Mouse (Mus musculus): Measurements from ENCODE around the gene Cdh13. TPM values are rescaled to one million over a fixed set of nuclear protein-coding genes. Genes with fewer than 3 reads are reported as not detected.

Cdh13 gene
- polyA plus RNA-seq, 1 experiment from 2014 or later, result 1.5 TPM

- Histone ChIP-seq H3K9ac (no peak overlapping the region), H3K36me3 (no peaks in the 10 kb centered on the region), H3K27me3 (replicated peaks) (no peaks in the 10 kb centered on the region), H3K4me1 (no peaks in the 10 kb centered on the region), H3K4me3 (no peak overlapping the region), H3K9me3 (replicated peaks) (peaks cover 22% of the 10 kb centered on the region; the same call in 1 of the 2 replicates), H3K4me2 (no peak overlapping the region), H3K27ac (no peak overlapping the region)
- ATAC-seq, result no peak
- WGBS (ENCODE audit: insufficient replicate concordance), result 49% methylated on average over 8 of the region's 8 CpGs
These were observed 654.5 kb downstream of the Cdh13 start for GRCm38 (mm10) chr8:118938025-118938424.

- H3K9me3 ChIP-seq (replicated peaks), result peaks cover 39% of the 10 kb centered on the region
- H3K4me2 ChIP-seq, result no peak overlapping the region
- H3K4me1 ChIP-seq, result no peaks in the 10 kb centered on the region
- ATAC-seq, result no peak
- 50% methylated on average over 20 of the region's 20 CpGs for WGBS (ENCODE audit: insufficient replicate concordance)
- H3K27me3 ChIP-seq (replicated peaks), result no peaks in the 10 kb centered on the region
- H3K27ac ChIP-seq, result no peak overlapping the region
- no peak overlapping the region for H3K9ac ChIP-seq
- H3K36me3 ChIP-seq, result no peaks in the 10 kb centered on the region
- H3K4me3 ChIP-seq, result no peak overlapping the region
These were observed 668.5 kb downstream of the Cdh13 start for GRCm38 (mm10) chr8:118951766-118952741.

DNA sequence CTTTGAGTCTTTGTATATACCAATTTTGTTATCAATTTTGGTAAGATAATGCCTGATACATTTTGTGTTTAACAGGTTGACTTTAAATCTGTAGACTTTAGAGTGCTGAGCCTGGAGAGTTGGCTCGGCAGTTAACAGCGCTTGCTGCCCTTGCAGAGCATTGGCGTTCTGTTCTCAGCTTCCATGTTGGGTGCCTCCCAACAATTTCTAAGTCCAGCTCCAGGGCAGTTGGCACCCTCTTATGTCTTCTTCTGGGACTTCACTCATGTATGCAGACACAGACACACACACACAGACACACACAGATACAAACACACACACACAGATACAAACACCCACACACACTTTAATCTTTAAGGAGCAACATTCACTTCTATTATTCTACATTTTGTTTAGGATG is 672.6 kb downstream of the Cdh13 start:
- peaks cover 15% of the 10 kb centered on the region for H3K9me3 ChIP-seq (replicated peaks)
- no peaks in the 10 kb centered on the region for H3K4me1 ChIP-seq
- H3K27ac ChIP-seq, result no peak overlapping the region
- H3K27me3 ChIP-seq (replicated peaks), result no peaks in the 10 kb centered on the region
- H3K4me3 ChIP-seq, result no peak overlapping the region
- H3K9ac ChIP-seq, result no peak overlapping the region
- no peaks in the 10 kb centered on the region for H3K36me3 ChIP-seq
- no peak overlapping the region for H3K4me2 ChIP-seq
- no peak for ATAC-seq
- WGBS (ENCODE audit: insufficient replicate concordance), result 57% methylated on average over 3 of the region's 3 CpGs

DNA sequence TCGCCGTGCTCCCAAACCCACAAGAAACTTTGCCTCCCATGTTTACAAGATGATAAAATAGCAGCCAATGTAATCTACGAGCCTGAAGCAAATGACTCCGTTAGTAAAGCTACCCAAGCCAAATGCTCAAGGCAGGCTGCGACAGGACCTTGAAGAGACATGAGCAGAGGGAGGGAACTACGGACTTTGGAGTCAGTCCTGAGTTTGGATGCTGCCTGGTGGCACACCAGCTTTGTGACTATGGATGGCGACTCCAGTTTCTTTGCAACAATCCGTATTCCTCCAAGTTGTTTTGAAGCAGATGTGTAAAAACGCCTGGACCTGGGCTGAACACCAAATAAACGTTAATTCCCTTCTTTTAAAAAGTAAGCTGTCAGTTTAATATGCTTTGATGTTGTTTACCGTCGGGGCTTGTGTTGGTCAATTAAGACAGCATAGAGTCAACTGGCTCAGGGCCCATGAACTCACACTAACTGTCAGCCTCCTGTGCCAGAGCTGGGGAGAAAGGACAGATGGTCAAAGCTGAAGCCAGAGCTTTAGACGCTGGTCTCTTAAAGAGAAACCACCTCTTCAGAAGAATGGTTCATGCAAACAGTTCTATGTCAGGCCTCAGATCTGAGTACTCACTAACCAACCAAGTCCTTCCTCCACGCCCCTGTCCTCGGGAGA is 678.5 kb downstream of the Cdh13 start:
- no peak overlapping the region for H3K4me2 ChIP-seq
- no peak overlapping the region for H3K9ac ChIP-seq
- ATAC-seq, result no peak
- H3K36me3 ChIP-seq, result no peaks in the 10 kb centered on the region
- H3K27me3 ChIP-seq (replicated peaks), result no peaks in the 10 kb centered on the region
- H3K27ac ChIP-seq, result no peak overlapping the region
- WGBS (ENCODE audit: insufficient replicate concordance), result 69% methylated on average over 15 of the region's 15 CpGs
- peaks cover 28% of the 10 kb centered on the region for H3K9me3 ChIP-seq (replicated peaks)
- H3K4me3 ChIP-seq, result no peak overlapping the region
- H3K4me1 ChIP-seq, result no peaks in the 10 kb centered on the region

- Histone ChIP-seq H3K27me3 (replicated peaks) (no peaks in the 10 kb centered on the region), H3K9ac (no peak overlapping the region), H3K9me3 (replicated peaks) (peaks cover 42% of the 10 kb centered on the region), H3K4me3 (no peak overlapping the region), H3K27ac (no peak overlapping the region), H3K4me1 (no peaks in the 10 kb centered on the region), H3K36me3 (no peaks in the 10 kb centered on the region), H3K4me2 (no peak overlapping the region)
- ATAC-seq, result no peak
- 69% methylated on average over 15 of the region's 15 CpGs for WGBS (ENCODE audit: insufficient replicate concordance)
These were observed 681.7 kb downstream of the Cdh13 start for GRCm38 (mm10) chr8:118965101-118965840.

DNA sequence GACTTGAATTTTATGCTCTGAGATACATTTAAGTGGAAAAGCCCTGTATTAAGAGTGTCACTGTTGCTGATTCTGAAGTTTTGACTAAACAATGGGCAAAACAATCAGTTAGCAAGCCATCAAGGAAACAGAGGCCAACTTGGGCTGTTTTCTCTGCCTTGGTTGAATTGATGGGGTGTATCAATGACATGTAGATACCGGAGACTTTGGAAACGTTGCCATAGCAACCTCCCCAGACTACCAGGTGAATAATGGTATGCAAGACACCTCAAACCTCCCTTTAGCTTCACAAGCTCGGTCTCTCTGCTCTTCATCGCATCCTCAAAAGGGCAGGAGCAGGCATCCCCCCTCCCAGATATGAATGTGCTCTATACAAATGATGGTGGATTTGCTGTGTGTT is 685.4 kb downstream of the Cdh13 start:
- Histone ChIP-seq H3K9me3 (replicated peaks) (peaks cover 46% of the 10 kb centered on the region; the same call in 1 of the 2 replicates), H3K36me3 (no peaks in the 10 kb centered on the region), H3K27me3 (replicated peaks) (no peaks in the 10 kb centered on the region), H3K27ac (no peak overlapping the region), H3K9ac (no peak overlapping the region), H3K4me3 (no peak overlapping the region), H3K4me1 (no peaks in the 10 kb centered on the region), H3K4me2 (no peak overlapping the region)
- WGBS (ENCODE audit: insufficient replicate concordance), result 61% methylated on average over 4 of the region's 4 CpGs
- no peak for ATAC-seq

GRCm38 (mm10) chr8:118979800-118980199 is 696.3 kb downstream of the Cdh13 start:
- Histone ChIP-seq H3K9ac (no peak overlapping the region), H3K4me3 (no peak overlapping the region), H3K9me3 (replicated peaks) (peaks cover 13% of the 10 kb centered on the region), H3K27ac (no peak overlapping the region), H3K4me1 (no peaks in the 10 kb centered on the region), H3K36me3 (no peaks in the 10 kb centered on the region), H3K4me2 (no peak overlapping the region), H3K27me3 (replicated peaks) (no peaks in the 10 kb centered on the region)
- WGBS (ENCODE audit: insufficient replicate concordance), result 18% methylated on average over 5 of the region's 5 CpGs
- no peak for ATAC-seq

GRCm38 (mm10) chr8:118983724-118984123 is 700.2 kb downstream of the Cdh13 start:
- Histone ChIP-seq H3K4me1 (no peaks in the 10 kb centered on the region), H3K36me3 (no peaks in the 10 kb centered on the region), H3K27me3 (replicated peaks) (no peaks in the 10 kb centered on the region), H3K4me2 (no peak overlapping the region), H3K9ac (no peak overlapping the region), H3K27ac (no peak overlapping the region), H3K4me3 (no peak overlapping the region), H3K9me3 (replicated peaks) (peaks cover 21% of the 10 kb centered on the region)
- no peak for ATAC-seq
- WGBS (ENCODE audit: insufficient replicate concordance), result 44% methylated on average over 2 of the region's 2 CpGs

DNA sequence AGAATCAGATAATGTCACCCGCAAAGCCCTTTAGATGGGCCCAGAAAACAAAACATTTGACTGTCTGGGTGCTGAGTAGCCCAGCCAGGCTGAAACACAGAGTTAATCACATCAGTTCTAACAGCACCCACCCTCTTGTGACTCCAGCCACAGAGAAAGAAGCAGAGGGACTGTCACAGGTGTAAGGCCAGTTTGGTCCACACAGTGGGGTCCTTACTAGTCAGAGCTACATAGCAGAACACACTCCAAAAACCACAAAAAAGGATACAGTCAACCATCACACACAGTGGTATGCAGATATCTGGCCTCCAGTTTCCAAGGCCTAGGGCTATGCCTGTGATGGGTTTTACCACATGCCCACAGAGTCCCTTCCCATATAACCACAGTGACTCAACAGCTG is 703.3 kb downstream of the Cdh13 start:
- no peak overlapping the region for H3K4me2 ChIP-seq
- 58% methylated on average over 1 of the region's 1 CpGs for WGBS (ENCODE audit: insufficient replicate concordance)
- H3K27ac ChIP-seq, result no peak overlapping the region
- H3K36me3 ChIP-seq, result no peaks in the 10 kb centered on the region
- H3K27me3 ChIP-seq (replicated peaks), result no peaks in the 10 kb centered on the region
- peaks cover 39% of the 10 kb centered on the region for H3K9me3 ChIP-seq (replicated peaks)
- H3K4me3 ChIP-seq, result no peak overlapping the region
- no peak for ATAC-seq
- no peaks in the 10 kb centered on the region for H3K4me1 ChIP-seq
- no peak overlapping the region for H3K9ac ChIP-seq

- H3K27ac ChIP-seq, result no peak overlapping the region
- H3K9ac ChIP-seq, result no peak overlapping the region
- H3K4me2 ChIP-seq, result no peak overlapping the region
- H3K4me1 ChIP-seq, result no peaks in the 10 kb centered on the region
- 76% methylated on average over 11 of the region's 11 CpGs for WGBS (ENCODE audit: insufficient replicate concordance)
- no peak overlapping the region for H3K4me3 ChIP-seq
- H3K9me3 ChIP-seq (replicated peaks), result peaks cover 34% of the 10 kb centered on the region
- ATAC-seq, result no peak
- H3K36me3 ChIP-seq, result no peaks in the 10 kb centered on the region
- no peaks in the 10 kb centered on the region for H3K27me3 ChIP-seq (replicated peaks)
These were observed 712.2 kb downstream of the Cdh13 start for GRCm38 (mm10) chr8:118995641-118996188.

DNA sequence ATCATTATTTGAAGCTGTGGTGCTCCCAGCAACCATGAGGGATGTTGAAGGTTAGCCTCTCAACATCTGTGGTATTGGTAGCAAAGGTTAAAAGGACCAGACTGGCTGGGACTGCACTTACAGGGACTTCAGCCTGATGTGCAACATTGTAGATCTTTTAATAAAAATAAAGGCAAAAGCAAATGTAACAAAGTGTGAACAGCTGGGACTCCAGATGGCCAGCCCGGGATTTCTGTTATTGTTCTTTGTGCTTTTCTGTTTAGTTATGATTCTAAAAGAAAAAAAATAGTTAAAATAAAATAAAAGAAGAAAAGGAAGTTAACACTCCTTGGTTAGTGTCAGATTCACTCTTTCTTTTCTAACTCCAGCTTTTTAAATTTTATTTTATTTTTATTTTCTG is 717.1 kb downstream of the Cdh13 start:
- H3K27ac ChIP-seq, result no peak overlapping the region
- H3K4me2 ChIP-seq, result no peak overlapping the region
- H3K27me3 ChIP-seq (replicated peaks), result no peaks in the 10 kb centered on the region
- H3K4me3 ChIP-seq, result no peak overlapping the region
- WGBS (ENCODE audit: insufficient replicate concordance), result 55% methylated on average over 1 of the region's 1 CpGs
- peaks cover 21% of the 10 kb centered on the region for H3K9me3 ChIP-seq (replicated peaks)
- H3K9ac ChIP-seq, result no peak overlapping the region
- ATAC-seq, result no peak
- no peaks in the 10 kb centered on the region for H3K4me1 ChIP-seq
- no peaks in the 10 kb centered on the region for H3K36me3 ChIP-seq

All from liver, embryonic 12.5 days (tissue).